Mouse (Mus musculus) heart, postnatal 0 days (tissue): ENCODE data around the gene Lmna.

ENCODE experiments used
- CTCF ChIP-seq: IDR thresholded peaks from 2 replicates; pipeline ENCODE4 v1.5.1; 2016; ENCODE audit warnings: antibody characterized with exemption, control low read depth, low read depth
- EP300 ChIP-seq: IDR thresholded peaks from 2 replicates; pipeline ENCODE4 v1.6.1; 2016; ENCODE audit warnings: antibody characterized with exemption, low read depth

GRCm38 (mm10) chr3:88510421-88511289, 899 bp upstream of the Lmna start:
- TF ChIP-seq EP300 (no peak), CTCF (no peak)
